Mouse (Mus musculus) adrenal gland, postnatal 4 days (tissue): ENCODE data around the gene Mybbp1a. TPM values are rescaled to one million over a fixed set of nuclear protein-coding genes. Genes with fewer than 3 reads are reported as not detected.
"Not testable (repeated sequence)": the region's sequence is repeated elsewhere in the genome, so short reads cannot be mapped to it uniquely, and the experiment has no call there.

Experiments used
- DNase-seq, 2 experiments: peaks; one replicate each; pipeline ENCODE4 v3.0.0; 2021 to 2022; ENCODE audit warnings: low spot score in 2 of 2, mixed read lengths in 2 of 2
- total RNA-seq, 2 experiments: library from RNA; stranded (reverse); gene quantifications; 2 replicates each; pipeline ENCODE4 v1.2.3; 2021

Mybbp1a gene
- total RNA-seq, 2 experiments from 2014 or later, result 118 to 119 TPM

- no peak for DNase-seq
Observed at GRCm38 (mm10) chr11:72411945-72412344, 29.2 kb upstream of the Mybbp1a start.

- DNase-seq, result no peak
Observed at GRCm38 (mm10) chr11:72413016-72413415, 28.1 kb upstream of the Mybbp1a start.

- DNase-seq, result no peak
Observed at GRCm38 (mm10) chr11:72413601-72414190, 27.5 kb upstream of the Mybbp1a start.

- no peak for DNase-seq
Observed at GRCm38 (mm10) chr11:72415155-72415554, 26.0 kb upstream of the Mybbp1a start.

- DNase-seq, result no peak
Observed at GRCm38 (mm10) chr11:72416666-72417065, 24.5 kb upstream of the Mybbp1a start.

- no peak for DNase-seq
Observed at GRCm38 (mm10) chr11:72417376-72417775, 23.8 kb upstream of the Mybbp1a start.

GRCm38 (mm10) chr11:72418227-72418626, 22.9 kb upstream of the Mybbp1a start:
- no peak for DNase-seq

- no peak for DNase-seq
Observed at GRCm38 (mm10) chr11:72419006-72419405, 22.1 kb upstream of the Mybbp1a start.

- DNase-seq, result no peak
Observed at GRCm38 (mm10) chr11:72420460-72421122, 20.6 kb upstream of the Mybbp1a start.

GRCm38 (mm10) chr11:72421518-72422278, 19.5 kb upstream of the Mybbp1a start:
- no peak for DNase-seq

GRCm38 (mm10) chr11:72423686-72424085, 17.5 kb upstream of the Mybbp1a start:
- no peak for DNase-seq

GRCm38 (mm10) chr11:72425201-72425600, 16.0 kb upstream of the Mybbp1a start:
- no peak for DNase-seq

GRCm38 (mm10) chr11:72426884-72427283, 14.3 kb upstream of the Mybbp1a start:
- DNase-seq, result no peak

- peak; percentile 39 to 72 for DNase-seq
Observed at GRCm38 (mm10) chr11:72428694-72429093, 12.5 kb upstream of the Mybbp1a start.

- DNase-seq, result peak in 1 of 2 experiments; percentile 56
Observed at GRCm38 (mm10) chr11:72429288-72429690, 11.9 kb upstream of the Mybbp1a start.

GRCm38 (mm10) chr11:72430311-72431068, 10.7 kb upstream of the Mybbp1a start:
- DNase-seq, result not testable (repeated sequence)

- DNase-seq, result no peak
Observed at GRCm38 (mm10) chr11:72434963-72435693, 6.0 kb upstream of the Mybbp1a start, which contains the start of gene Ggt6. TSS of gene Ggt6 (plus strand) at chr11:72435526.

GRCm38 (mm10) chr11:72435694-72436045, 5.5 kb upstream of the Mybbp1a start:
- no peak for DNase-seq

GRCm38 (mm10) chr11:72436271-72436670, 4.9 kb upstream of the Mybbp1a start:
- DNase-seq, result no peak

- no peak for DNase-seq
Observed at GRCm38 (mm10) chr11:72436756-72437650, 4.2 kb upstream of the Mybbp1a start.
